Mouse (Mus musculus) G1E (cell line): ENCODE results near the gene Gm45716. TPM values are rescaled to one million over a fixed set of nuclear protein-coding genes. Genes with fewer than 3 reads are reported as not detected.

Experiments used
- ATAC-seq: 2 replicates; pipeline ENCODE4 v1.8.0; 2016; ENCODE audit warnings: mild to moderate bottlenecking; ENCODE audit not compliant: insufficient number of reproducible peaks, poor library complexity, low FRiP score, severe bottlenecking; ENCODE audit errors: extremely low read depth
- DNase-seq: peaks from one replicate; pipeline ENCODE4 v3.0.0; 2012; ENCODE audit warnings: low spot score
- H3K27me3 ChIP-seq: 2 replicates; pipeline ENCODE4 v1.6.1; 2012; ENCODE audit warnings: mild to moderate bottlenecking, low read length, inconsistent platforms; ENCODE audit not compliant: insufficient read depth
- H3K36me3 ChIP-seq: replicated peaks from 2 replicates; pipeline ENCODE3; 2012; ENCODE audit warnings: mild to moderate bottlenecking, inconsistent platforms
- H3K4me1 ChIP-seq: 2 replicates; pipeline ENCODE4 v1.6.1; 2012; ENCODE audit warnings: low read depth, low read length, inconsistent platforms, mixed read lengths; ENCODE audit not compliant: insufficient read depth
- H3K4me3 ChIP-seq: 2 replicates; pipeline ENCODE4 v1.5.1; 2012; ENCODE audit warnings: low read depth, mild to moderate bottlenecking, inconsistent platforms, low read length, moderate library complexity, mixed read lengths
- H3K9me3 ChIP-seq: replicated peaks from 2 replicates; pipeline ENCODE4 v1.6.1; 2012; ENCODE audit warnings: inconsistent platforms
- CTCF ChIP-seq: IDR thresholded peaks from 2 replicates; pipeline ENCODE4 v1.5.1; 2012; ENCODE audit warnings: low read depth, low read length, inconsistent platforms, mixed read lengths
- GATA1 ChIP-seq: IDR thresholded peaks from 2 replicates; pipeline ENCODE4 v1.6.1; 2012; ENCODE audit warnings: borderline replicate concordance, low read length, inconsistent platforms, mixed read lengths
- GATA2 ChIP-seq: IDR thresholded peaks from 2 replicates; pipeline ENCODE4 v1.6.1; 2012; ENCODE audit warnings: low read depth, low read length, inconsistent platforms, borderline replicate concordance
- POLR2AphosphoS5 ChIP-seq: IDR thresholded peaks from 2 replicates; pipeline ENCODE4 v1.6.1; 2012; ENCODE audit warnings: low read depth, low read length, inconsistent platforms; ENCODE audit not compliant: insufficient replicate concordance
- TAL1 ChIP-seq: conservative IDR thresholded peaks from 2 replicates; pipeline ENCODE4 v1.6.1; 2012; ENCODE audit warnings: low read depth, low read length, inconsistent platforms, mixed read lengths
- polyA plus RNA-seq: library from polyadenylated mRNA; stranded (reverse); fragments of >175 nt; gene quantifications from 2 replicates; pipeline ENCODE4 v1.2.3, GENCODE M21; 2012
- total RNA-seq, 2 experiments: library from RNA; stranded (forward) in 1 of 2; stranded (reverse) in 1 of 2; fragments of 200-1000 nt in 1 of 2; fragments of >200 nt in 1 of 2; fragmentation: Nextera tagmentation in 1 of 2; gene quantifications; 2 replicates each; pipeline ENCODE4 v1.2.3; 2014 to 2017

Gm45716 gene
- total and polyA plus RNA-seq, 3 experiments: 0.61 to 4.3 (median 2.3) TPM

DNA sequence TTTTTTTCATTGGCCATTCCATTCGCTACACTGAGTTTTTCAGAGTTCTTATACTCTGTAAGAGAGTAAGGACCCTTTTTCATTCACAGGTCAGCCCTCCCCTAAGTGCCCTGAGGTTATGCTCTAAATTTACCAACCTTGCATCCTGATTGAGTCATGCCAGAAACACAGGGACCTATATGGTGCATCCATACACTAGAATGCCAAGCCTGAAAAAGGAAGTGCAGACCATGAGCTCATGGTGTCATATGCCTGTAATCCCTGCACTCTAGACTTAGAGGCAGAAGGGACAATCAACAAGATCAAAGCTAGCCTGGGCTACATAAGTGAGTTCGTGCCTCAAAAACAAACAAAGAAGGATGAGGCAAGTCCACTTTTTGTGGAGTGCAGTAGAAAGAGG is 13.3 kb downstream of the Gm45716 start:
- no peak for TF ChIP-seq CTCF
- TF ChIP-seq POLR2AphosphoS5: no peak
- TF ChIP-seq TAL1: no peak
- TF ChIP-seq GATA2: no peak
- no peak for TF ChIP-seq GATA1
- no peak for ATAC-seq
- Histone ChIP-seq H3K9me3 (peaks cover 3% of the 10 kb centered on the region), H3K27me3 (no peaks in the 10 kb centered on the region), H3K4me1 (no peaks in the 10 kb centered on the region), H3K36me3 (no peaks in the 10 kb centered on the region), H3K4me3 (no peak overlapping the region)
- no peak for DNase-seq

DNA sequence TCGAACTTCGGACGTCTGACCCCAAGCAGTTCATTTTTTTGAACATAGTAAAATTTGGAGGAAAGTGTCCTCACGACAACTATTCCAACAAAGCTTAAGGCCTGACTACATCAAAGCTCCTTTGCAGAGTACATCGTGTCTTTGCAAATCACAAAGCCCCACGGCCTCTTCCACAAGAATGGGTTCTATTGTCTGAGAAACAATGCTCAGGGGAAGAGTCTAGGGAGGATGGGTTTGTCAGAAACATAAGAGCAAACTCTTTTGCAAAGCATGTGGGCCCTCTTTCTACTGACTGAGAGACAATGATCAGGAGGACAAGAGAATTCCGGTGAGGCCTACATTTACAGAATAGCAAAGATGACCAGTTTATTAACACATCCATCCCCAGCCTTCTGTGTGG is 26.8 kb downstream of the Gm45716 start:
- no peak overlapping the region for H3K4me3 ChIP-seq
- no peaks in the 10 kb centered on the region for H3K27me3 ChIP-seq
- no peak for ATAC-seq
- H3K9me3 ChIP-seq: no peaks in the 10 kb centered on the region
- no peaks in the 10 kb centered on the region for H3K4me1 ChIP-seq
- H3K36me3 ChIP-seq: no peaks in the 10 kb centered on the region
- TF ChIP-seq CTCF (no peak), GATA1 (no peak), TAL1 (no peak), POLR2AphosphoS5 (no peak), GATA2 (no peak)
- DNase-seq: no peak

DNA sequence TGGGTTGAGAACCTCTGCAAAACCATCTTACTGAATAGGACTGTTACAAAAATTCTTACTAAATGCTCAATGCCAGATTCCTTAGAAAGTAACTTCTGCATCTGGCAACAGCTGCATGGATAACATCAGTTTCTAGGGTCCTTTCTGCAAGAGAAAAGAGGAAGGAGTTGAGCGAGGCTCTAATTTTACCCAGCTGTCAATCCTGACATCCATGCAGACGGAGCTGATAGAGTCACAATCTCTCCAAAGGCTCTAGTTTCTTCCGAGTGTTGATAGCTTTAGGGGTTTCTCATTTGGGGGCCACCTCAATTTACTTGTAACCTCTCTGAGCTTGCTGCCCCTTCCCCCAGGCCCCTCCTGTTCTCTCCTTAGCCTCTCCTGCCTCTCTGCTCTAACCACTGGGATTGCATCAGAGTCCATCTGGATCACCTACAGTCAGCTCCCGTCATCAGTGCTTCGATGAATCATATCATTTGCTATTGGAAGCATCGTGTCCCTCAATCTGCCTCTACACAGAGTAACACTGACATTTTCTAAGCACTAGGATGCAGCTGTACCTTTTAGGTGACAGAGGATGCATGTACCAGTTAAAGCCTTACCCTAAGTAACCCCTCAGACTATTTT is 32.7 kb downstream of the Gm45716 start:
- H3K27me3 ChIP-seq: no peaks in the 10 kb centered on the region
- DNase-seq (no peak), ATAC-seq (no peak; the same call in 1 of the 2 replicates)
- H3K9me3 ChIP-seq: peaks cover under 1% of the 10 kb centered on the region; the same call in 1 of the 2 replicates
- no peak for TF ChIP-seq GATA1
- TF ChIP-seq CTCF: no peak
- TF ChIP-seq TAL1: no peak
- TF ChIP-seq GATA2: no peak
- no peak for TF ChIP-seq POLR2AphosphoS5
- no peak overlapping the region for H3K4me3 ChIP-seq
- peaks cover 6% of the 10 kb centered on the region for H3K4me1 ChIP-seq
- no peaks in the 10 kb centered on the region for H3K36me3 ChIP-seq

DNA sequence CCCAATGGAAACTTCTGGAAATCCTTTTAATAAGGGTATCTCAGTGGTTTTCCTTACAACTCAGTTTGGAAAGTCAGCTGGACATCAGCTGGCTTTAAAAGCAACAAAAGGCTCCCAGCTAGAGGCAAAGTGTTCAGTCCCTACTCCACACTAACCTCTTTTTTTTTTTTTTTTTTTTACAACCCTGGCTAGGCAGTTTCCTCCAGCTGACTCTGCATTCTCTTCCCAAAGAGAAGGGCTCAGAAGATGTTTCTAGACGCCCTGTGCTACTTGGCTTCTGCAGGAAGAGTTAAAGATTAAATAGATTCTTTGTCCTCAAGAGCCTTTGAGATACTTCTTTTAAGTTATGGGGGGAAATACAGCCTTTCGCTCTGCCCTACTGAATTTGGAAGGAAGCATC is 33.3 kb downstream of the Gm45716 start:
- H3K9me3 ChIP-seq: peaks cover 6% of the 10 kb centered on the region
- TF ChIP-seq POLR2AphosphoS5 (no peak), GATA2 (no peak), CTCF (no peak), GATA1 (no peak), TAL1 (no peak)
- H3K36me3 ChIP-seq: no peaks in the 10 kb centered on the region
- no peak for ATAC-seq
- no peak overlapping the region for H3K4me3 ChIP-seq
- H3K27me3 ChIP-seq: no peaks in the 10 kb centered on the region
- peaks cover 9% of the 10 kb centered on the region for H3K4me1 ChIP-seq
- DNase-seq: no peak

DNA sequence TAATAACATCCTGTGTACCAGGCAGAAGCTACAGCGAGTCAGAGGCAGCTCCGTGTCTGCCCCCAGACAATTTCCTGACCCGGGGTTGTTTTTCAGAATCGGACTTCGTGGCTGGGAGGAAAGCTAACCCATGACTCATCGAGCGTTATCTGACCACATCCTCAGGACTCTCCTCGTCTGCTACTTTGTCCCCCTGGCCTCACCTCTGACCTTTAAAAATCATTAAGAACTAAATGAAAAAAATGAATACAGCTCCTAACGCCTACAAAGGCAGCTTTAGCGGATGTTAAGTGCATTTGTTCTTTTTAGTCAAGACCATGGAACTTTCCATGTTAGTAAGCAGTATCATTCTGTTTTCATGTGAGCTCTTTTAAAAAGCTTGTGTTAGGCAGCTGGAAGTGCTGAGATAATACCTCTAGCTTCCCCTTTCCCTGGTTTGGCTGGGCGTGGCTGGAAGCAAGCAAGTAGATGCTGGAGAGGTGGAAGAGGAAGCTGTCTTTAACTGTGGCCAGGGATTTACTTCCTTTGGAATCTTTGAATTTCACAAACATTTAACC is 37.5 kb downstream of the Gm45716 start:
- DNase-seq: peak; percentile 8

DNA sequence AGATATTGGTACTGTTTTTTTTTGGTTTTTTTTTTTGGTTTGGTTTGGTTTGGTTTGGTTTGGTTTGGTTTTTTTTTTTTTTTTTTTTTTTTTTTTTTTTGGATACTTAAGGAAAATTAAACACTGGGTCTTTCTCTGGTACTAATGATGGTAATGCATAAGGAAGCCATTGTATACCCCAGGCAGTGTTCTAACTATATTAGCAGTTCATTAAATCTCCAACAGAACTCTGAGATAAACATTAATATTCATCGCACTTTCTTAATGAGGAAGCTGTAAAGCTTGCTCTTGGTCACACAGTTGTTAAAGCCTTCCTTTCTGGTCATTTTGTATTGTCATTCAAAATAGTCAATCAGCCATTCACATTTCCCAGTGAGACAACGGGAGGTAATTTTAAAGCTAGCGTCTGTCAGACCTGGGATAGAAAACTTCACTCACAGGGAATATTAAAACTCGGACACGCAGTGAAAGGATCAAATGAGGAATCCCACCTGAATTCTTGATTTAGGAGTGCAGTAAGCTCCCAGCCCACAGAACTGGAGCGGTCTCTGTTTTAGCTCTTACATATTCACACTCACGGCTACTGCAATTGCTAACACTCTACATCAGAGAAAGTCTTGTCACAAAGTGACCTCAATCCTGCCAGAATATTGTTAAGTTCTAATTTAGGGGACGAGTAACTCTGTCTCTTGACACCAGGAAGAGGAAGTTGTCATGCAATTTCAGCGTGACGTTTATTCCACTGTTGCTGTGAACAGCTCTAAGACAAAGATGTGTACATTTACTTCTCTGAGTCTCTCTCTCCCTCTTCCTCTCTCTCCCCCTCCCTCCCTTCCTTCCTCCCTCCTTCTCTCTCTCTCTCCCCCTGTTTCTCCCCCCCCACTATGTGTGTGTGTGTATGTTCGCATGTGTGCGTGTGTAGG is 39.8 kb downstream of the Gm45716 start:
- ATAC-seq (no peak), DNase-seq (no peak)
- peaks cover 11% of the 10 kb centered on the region for H3K4me1 ChIP-seq
- H3K36me3 ChIP-seq: no peaks in the 10 kb centered on the region
- TF ChIP-seq GATA1 (no peak), POLR2AphosphoS5 (no peak), CTCF (no peak), TAL1 (no peak), GATA2 (no peak)
- H3K9me3 ChIP-seq: peaks cover 13% of the 10 kb centered on the region
- no peaks in the 10 kb centered on the region for H3K27me3 ChIP-seq
- H3K4me3 ChIP-seq: no peak overlapping the region

More for the DNA sequence above, 37.5 kb downstream of the Gm45716 start:
- H3K4me1 ChIP-seq: peaks cover 11% of the 10 kb centered on the region
- H3K9me3 ChIP-seq: peaks cover 13% of the 10 kb centered on the region
- ATAC-seq: peak; percentile 47
- H3K36me3 ChIP-seq: no peaks in the 10 kb centered on the region
- no peak overlapping the region for H3K4me3 ChIP-seq
- H3K27me3 ChIP-seq: no peaks in the 10 kb centered on the region
- TF ChIP-seq CTCF: no peak
